Mouse (Mus musculus) gastrocnemius, postnatal 14 days (tissue): ENCODE data around the gene Gm49361. TPM values are rescaled to one million over a fixed set of nuclear protein-coding genes. Genes with fewer than 3 reads are reported as not detected.

Experiments used
- total RNA-seq, 2 experiments: library from RNA; stranded (reverse); gene quantifications; 2 replicates each; pipeline ENCODE4 v1.2.3; 2021

Gene Gm49361
- total RNA-seq, 2 experiments from 2014 or later, result 0.68 TPM; not detected in 1

Other genes with a start within 250 kb of the Gm49361 start
- gene Il17d, start 221.3 kb downstream of the Gm49361 start, total RNA-seq, result 1 to 10 TPM; 4.8 to 6.4 TPM
- gene Eef1akmt1, start 174.5 kb downstream of the Gm49361 start, total RNA-seq, result 10 to 100 TPM; 21.9 to 31.0 TPM
- 10 to 100 TPM in 1 of 2 experiments, 1 to 10 TPM in 1; 8.6 to 12.1 TPM for gene Xpo4, start 80.7 kb downstream of the Gm49361 start, total RNA-seq
- 10 to 100 TPM; 16.9 to 18.4 TPM for gene Lats2, start 12.3 kb upstream of the Gm49361 start, total RNA-seq
- gene Sap18, start 52.1 kb upstream of the Gm49361 start, total RNA-seq, result 10 to 100 TPM; 42.1 to 52.3 TPM
- gene Ska3, start 80.1 kb upstream of the Gm49361 start, total RNA-seq, result 1 to 10 TPM in 1 of 2 experiments, under 1 TPM in 1; 0.78 to 1.2 TPM
- gene Mrpl57, start 80.1 kb upstream of the Gm49361 start, total RNA-seq, result 10 to 100 TPM; 63.7 to 64.3 TPM
- gene Zdhhc20, start 144.2 kb upstream of the Gm49361 start, total RNA-seq, result 10 to 100 TPM in 1 of 2 experiments, 1 to 10 TPM in 1; 9.0 to 13.6 TPM